Mouse (Mus musculus) gastrocnemius, postnatal 4 days (tissue): ENCODE data around the gene 1700020D05Rik. TPM values are rescaled to one million over a fixed set of nuclear protein-coding genes. Genes with fewer than 3 reads are reported as not detected.

ENCODE experiments used
- DNase-seq, 2 experiments: peaks; one replicate each; pipeline ENCODE4 v3.0.0; 2021 to 2022; ENCODE audit warnings: low spot score in 2 of 2, mixed read lengths in 2 of 2
- long read RNA-seq, 2 experiments: library from polyadenylated mRNA; stranded (forward); transcript quantifications; one replicate each; pipeline ENCODE4 v2.0.0; 2021
- total RNA-seq, 2 experiments: library from RNA; stranded (reverse); gene quantifications; 2 replicates each; pipeline ENCODE4 v1.2.3; 2021

1700020D05Rik gene
- 1 to 10 TPM; 1.3 to 1.8 TPM for total RNA-seq
- long read RNA-seq, experiment 1: 0 reads
- long read RNA-seq, experiment 2: 0 reads

DNA sequence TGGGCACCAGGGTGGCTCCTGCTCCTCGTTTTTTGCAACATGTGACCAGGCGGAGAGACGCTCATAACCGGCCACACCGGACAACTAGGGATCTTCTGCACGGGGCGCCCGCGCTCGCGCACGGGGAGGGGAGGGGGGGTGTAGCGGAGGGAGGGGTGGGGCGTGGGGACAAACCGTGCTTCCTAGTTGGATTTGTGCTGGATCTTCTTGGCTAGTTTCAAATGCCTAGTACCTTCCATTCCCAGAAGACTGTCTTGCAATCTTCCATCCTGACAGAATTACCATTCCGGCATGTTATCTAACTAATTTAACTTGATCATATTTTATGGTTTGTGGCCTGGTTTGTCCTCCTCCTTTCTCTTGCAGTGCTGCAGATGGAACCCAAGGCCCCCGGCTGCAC lies at the start of gene 1700020D05Rik:
1700020D05Rik (minus strand) TSS at position 101 of the 400 bp plus-strand sequence.
- no peak for DNase-seq

DNA sequence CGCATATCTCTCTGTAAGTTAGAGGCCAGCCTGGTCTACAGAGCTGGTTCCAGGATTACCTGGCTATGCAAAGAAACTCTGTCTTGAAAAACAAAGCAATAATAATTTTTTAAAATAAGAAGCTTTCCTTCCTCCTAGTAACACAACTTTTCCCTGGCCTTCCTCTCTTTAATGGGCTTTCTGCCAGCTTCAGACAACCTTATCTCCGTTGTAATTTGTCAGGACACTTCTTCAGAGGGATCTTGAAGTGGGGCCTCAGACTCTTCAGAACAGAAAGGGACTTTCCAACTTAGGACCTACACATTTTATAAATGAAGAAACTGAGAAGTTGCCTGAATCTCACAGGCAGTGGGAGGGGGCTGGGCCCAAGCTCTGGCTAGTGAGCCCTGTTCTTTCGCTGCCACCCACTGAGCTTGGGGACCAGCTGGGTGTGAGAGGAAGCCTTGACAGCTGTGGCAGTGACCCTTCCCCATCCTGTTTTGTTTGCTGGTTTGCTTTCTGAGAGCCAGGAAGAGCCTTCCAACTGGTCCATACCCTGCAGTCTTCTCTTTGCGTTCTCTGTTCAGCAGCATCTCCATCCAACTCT lies 44.0 kb upstream of the 1700020D05Rik start:
- no peak for DNase-seq

GRCm38 (mm10) chr19:5544031-5544430 lies 40.4 kb upstream of the 1700020D05Rik start:
- no peak for DNase-seq

DNA sequence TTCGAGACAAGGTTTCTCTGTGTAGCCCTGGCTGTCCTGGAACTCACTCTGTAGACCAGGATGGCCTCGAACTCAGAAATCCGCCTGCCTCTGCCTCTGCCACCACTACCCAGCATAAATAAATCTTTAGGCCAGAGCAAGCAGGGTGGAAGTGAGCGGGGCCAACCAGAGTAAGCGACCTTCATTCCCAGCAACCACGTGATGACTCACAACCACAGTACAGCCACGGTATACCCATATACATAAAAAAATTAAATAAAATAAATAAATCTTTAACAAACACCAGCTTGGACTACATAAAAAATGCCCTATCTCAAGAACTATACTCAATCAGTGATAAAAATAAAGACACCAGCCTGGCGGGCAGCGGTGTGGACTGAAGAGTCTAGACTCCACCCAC lies 39.8 kb upstream of the 1700020D05Rik start:
- no peak for DNase-seq

- DNase-seq: no peak
Observed at GRCm38 (mm10) chr19:5538786-5539185, 35.2 kb upstream of the 1700020D05Rik start.

GRCm38 (mm10) chr19:5532520-5532919 lies 28.9 kb upstream of the 1700020D05Rik start:
- no peak for DNase-seq

DNA sequence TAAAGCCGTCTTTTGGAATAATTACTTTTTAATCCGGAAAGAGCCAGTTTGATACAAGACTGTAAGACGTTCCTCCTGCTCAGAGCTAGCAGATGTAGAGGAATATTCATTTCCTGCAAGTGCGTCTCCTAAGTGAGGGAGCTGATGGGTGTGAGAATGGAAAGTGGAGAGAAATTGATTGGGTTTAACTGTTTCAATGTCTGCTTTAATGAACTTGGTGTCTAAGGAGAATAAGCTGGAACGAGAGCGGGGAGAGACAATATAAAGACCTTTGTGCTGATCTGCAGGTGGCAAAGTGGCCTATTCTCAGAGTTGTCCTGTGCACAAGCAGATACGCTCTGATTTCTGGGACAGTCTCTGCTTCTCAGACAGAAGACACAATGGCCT lies 26.5 kb upstream of the 1700020D05Rik start:
- DNase-seq: no peak

GRCm38 (mm10) chr19:5529325-5530137 lies 25.9 kb upstream of the 1700020D05Rik start:
- DNase-seq: peak; percentile 93 to 97

- no peak for DNase-seq
Observed at GRCm38 (mm10) chr19:5525204-5525603, 21.6 kb upstream of the 1700020D05Rik start.

DNA sequence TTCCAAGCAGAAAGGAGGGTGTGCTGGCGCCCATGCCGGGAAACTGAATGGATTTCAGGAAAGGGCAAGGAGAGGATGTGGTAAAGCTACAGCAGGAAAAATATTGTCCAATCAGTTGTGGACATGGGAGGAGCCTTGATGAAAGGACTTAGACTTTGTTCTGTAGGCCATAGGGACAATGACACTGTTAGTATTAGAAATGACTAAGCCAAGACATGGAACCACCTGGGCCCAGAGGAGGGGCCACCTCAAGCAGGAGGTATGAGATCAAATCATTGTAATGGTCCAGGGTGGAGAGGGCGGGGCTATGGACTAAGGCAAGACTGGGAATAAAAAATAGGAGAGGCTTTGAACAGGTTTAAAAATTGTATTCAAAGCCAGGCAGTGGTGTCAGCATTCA lies 15.1 kb upstream of the 1700020D05Rik start:
- no peak for DNase-seq

DNA sequence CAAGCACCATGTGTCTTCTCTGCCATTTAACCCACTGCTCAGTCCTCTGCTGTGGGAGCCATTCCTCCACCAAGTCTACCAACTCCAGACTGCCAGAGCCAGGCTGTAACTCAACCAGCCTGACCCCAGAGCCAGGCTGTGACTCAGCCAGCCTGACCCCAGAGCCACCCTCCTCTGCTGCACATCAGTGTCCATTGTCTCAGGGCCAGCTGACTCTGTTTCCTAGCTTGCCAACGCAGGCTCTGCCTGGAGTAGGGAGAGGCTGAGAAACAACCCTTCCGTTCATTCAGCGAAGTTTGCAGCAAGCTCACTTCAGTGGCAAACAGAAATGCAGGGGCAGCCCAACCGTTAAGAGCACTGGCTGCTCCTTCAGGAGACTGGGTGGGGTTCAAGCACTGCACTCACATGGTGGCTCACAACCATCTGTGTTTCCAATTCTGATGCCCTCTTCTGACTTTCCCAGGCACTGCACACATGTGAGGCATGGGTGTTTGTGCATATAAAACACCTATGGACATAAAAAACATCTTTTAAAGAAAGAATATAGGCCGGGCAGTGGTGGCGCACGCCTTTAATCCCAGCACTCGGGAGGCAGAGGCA lies 13.4 kb upstream of the 1700020D05Rik start:
- DNase-seq: no peak

- no peak for DNase-seq
Observed at GRCm38 (mm10) chr19:5515840-5516777, 12.5 kb upstream of the 1700020D05Rik start.

DNA sequence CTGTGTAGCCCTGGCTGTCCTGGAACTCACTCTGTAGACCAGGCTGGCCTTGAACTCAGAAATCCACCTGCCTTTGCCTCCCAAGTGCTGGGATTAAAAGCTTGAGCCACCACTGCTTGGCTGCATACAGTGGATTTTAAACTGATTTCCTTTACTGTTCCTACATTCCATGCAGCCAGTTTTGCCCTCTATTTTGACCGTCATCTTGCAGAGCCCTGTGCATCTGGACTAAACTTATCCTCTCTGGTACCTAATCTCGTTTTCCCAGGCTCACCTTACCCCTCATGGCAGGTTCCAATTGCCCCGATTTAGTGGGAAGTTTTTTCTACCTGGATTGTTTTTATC lies 9.4 kb upstream of the 1700020D05Rik start:
- no peak for DNase-seq

DNA sequence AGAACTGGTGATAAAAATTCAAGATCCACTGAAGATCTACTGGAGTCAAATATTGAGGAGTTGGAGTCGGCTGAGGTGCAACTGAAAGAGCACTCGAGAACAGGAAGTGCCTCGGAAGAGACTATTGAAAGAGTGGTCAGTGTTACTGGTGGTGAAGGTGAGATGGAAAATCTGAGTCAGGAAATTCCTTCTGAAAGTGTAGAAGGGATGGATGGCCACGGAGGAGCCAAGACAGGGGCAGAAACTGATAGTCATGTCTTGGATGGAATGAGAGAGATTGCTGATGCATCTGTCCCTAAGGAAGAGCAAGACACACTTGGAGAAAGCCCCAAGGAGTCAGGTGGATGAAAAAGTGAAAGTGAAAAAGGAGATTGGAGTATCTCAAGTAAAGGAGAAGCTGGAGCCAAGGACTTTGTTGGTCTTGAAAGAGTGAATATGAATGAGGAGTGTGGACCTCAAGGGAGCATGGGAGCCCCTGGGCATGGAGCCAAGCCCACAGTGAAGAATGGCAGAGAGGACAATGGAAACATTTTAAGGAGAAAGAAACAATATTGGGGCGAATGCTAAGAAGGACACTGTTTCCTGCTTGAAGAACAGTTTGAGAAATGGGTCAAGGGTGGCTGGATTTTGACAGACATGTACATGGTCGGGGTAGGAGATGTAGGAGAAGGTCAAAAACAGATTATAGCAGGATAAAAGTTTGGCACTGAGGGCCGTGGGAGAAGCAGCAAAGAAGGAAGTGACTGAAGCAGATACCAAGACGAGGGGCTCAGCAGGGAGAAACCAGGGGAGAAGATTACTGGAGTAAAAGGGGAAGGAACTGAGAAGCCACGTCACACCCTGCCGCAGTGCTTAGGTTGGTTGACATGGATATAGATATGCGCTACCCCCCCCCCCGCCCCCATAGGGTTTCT lies 8.8 kb upstream of the 1700020D05Rik start:
- DNase-seq: no peak

DNA sequence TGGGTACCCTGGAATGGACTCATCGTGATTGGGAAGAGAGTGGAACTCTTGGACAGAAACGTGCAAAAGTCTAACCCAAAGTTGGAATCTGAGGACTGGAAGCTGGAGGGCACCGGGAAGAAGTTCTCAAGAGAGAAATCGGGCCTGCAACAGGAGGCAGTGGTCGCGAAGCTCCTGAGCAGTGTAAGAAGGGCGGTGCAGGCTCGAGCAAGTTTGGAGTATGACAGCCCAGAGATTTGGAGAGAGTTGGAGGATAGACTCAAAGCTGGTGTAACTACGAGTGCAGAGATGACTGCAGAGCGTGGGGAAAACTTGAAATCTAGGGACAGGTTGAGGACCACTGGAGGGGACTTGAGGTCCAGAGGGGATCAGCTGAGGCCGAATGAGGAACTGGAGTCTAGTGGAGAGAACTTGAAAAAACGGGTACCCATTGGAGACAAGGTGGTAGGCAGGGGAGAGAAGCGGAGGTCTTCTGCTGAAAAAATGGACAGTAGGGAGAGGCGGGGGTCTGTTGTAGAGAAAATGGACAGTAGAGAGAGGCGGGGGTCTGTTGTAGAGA lies 7.6 kb upstream of the 1700020D05Rik start:
- no peak for DNase-seq

DNA sequence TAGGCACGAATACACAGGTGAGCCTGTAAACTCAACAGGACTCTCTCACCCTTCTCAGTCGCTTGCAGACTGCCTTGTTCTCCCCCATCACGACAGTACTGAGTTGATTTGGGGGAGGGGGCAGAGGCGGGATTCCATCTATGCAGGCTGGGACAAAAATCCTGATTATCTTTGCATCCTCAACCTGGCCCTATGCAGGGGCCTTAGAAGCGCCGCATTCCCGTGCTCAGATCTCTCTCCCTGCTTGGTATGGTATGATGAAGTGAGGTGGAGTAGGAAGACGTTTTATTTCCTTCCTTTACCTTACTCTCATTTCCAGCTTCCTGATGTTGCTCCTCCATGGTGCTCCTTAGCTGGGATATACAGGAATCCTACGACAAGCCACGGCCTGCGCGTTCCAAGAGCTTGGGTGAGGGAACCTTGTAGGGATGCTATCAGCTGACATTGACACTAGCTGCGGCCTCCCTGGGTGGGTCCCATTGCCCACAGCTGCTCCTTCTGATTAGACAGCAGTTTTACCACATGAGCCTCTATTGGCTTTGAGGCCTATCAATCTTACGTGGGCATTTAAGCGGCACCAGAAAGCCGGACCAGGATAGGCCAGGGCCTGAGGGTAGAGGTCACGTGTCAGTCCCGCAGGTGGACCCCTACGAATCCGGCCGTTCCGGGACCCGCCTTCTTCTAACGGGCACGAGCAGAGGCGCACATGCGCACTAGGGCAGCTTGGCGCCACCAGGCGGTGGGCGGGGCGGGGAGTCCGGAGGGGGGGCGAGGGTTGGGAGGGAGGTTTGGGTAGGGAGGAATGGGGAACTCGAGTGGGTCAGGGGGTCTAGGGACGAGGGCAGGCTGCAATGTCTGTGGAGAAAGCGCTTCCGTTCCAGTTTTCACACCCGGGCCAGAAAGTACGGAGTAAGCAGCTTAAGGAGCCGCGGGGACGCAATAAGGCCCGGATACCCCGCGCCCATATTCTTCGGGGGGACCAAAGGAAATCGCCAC lies 6.7 kb upstream of the 1700020D05Rik start, which contains the start of gene Snx32:
Snx32 (minus strand) TSS at position 508 of the 996 bp plus-strand sequence.
- DNase-seq: peak; percentile 91 to 97

DNA sequence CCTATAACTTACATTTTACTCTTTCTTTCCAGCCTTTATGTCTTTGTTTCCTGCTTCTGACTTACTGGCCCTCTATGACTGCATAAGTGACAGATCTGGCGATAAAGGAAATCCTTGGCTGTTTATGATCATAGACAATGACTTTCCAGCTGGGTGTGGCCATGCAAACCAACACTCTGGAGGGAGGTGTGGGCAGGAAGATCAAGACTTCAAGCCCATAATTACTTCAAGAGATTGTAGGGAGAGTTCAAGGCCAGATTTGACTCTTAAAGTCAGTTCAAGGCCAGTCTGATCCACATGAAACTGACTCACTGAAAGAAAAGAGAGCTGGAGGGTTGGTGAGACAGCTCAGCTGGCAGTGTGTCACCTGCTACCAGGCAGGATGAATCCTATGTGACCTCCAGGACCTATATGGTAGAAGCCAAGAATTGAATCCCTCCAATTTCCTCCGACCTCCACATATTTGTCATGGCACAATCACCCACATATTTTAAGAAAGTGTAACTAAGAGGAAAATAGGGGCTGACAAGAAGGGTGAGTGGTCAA lies 3.2 kb downstream of the 1700020D05Rik start:
- no peak for DNase-seq

- no peak for DNase-seq
Observed at GRCm38 (mm10) chr19:5496052-5496370, 7.6 kb downstream of the 1700020D05Rik start.
